Mouse (Mus musculus): ENCODE results near the gene Dr1.

DNA sequence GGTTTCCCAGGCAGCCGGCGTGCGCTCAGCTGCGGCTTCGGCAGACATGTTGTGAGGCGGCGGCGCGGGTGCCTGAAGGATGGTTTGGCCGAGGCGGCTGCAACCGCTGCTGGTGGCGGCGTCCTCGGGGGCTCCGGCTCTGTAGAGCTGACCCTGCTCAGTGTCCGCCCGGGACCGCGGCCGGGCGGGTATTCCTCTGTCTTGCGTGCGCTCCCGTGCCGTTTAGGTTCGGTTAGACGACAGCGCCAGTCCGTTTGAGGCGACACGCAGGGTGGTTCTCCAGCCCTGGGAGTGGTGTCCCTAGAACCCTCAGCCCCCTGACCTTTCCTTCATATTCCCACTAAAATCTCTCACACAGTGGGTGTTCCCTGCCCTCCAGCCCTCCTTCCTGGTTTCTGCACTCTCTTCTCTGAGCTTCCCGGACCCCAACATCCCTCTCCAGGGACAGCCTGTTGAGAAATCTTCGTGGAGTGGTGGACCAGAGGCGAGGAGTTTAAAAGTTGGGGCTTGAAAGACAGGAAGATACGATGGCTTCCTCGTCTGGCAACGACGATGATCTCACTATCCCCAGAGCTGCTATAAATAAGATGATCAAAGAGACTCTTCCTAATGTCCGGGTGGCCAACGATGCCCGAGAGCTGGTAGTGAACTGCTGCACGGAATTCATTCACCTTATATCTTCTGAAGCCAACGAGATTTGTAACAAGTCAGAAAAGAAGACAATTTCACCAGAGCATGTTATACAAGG lies 540 bp downstream of the Dr1 start:
- TF ChIP-seq GATA1 (IDR thresholded peaks at IDR 0.05; ENCODE audit: borderline replicate concordance, low read length) (no peak), FLI1 (IDR thresholded peaks at IDR 0.05; ENCODE audit: low read length) (no peak)
